Mouse (Mus musculus) erythroblast, embryonic 14.5 days (primary cell): ENCODE measurements around the gene Spata31d1c.

ENCODE experiments used
- GATA1 ChIP-seq: IDR thresholded peaks from 2 replicates; pipeline ENCODE4 v1.6.1; 2012; ENCODE audit warnings: low read length, inconsistent platforms, mixed read lengths
- TAL1 ChIP-seq: IDR thresholded peaks from 3 replicates; pipeline ENCODE4 v1.6.1; 2012; ENCODE audit warnings: low read length, inconsistent platforms, mixed read lengths

GRCm38 (mm10) chr13:65011052-65011738 is 21.7 kb upstream of the Spata31d1c start:
- TF ChIP-seq TAL1 (no peak), GATA1 (no peak)
